Mouse (Mus musculus) regulatory T cell (primary cell): ENCODE results near the gene Cd8a.
"Not testable (repeated sequence)": the region's sequence is repeated elsewhere in the genome, so short reads cannot be mapped to it uniquely, and the experiment has no call there.

ENCODE experiments used
- in situ Hi-C: fragments of 300-600 bp; cut with MboI, MseI; formaldehyde crosslinking; loops from one replicate; pipeline ENCODE4 v1.15.1; 2025; ENCODE audit warnings: high pct_unique_total_duplicates

Cd8a gene

GRCm38 (mm10) chr6:71373249-71373775, at the start of gene Cd8a:
Gene Cd8a (plus strand): TSS chr6:71373427.
- in situ Hi-C loops, result no loop called here

- in situ Hi-C loops, result no loop called here
These were observed 48.4 kb upstream of the Cd8a start for GRCm38 (mm10) chr6:71324816-71325215.

GRCm38 (mm10) chr6:71329881-71330280, 43.3 kb upstream of the Cd8a start:
- in situ Hi-C loops, result no loop called here

GRCm38 (mm10) chr6:71330486-71330885, 42.7 kb upstream of the Cd8a start:
- in situ Hi-C loops, result no loop called here

GRCm38 (mm10) chr6:71331491-71331890, 41.7 kb upstream of the Cd8a start:
- in situ Hi-C loops, result not testable (repeated sequence)

GRCm38 (mm10) chr6:71332236-71332965, 40.8 kb upstream of the Cd8a start:
- in situ Hi-C loops, result no loop called here

GRCm38 (mm10) chr6:71333031-71333430, 40.2 kb upstream of the Cd8a start:
- in situ Hi-C loops, result no loop called here

GRCm38 (mm10) chr6:71333578-71334273, 39.5 kb upstream of the Cd8a start:
- in situ Hi-C loops, result no loop called here

- in situ Hi-C loops, result no loop called here
These were observed 35.6 kb upstream of the Cd8a start for GRCm38 (mm10) chr6:71337666-71338065.

- in situ Hi-C loops, result no loop called here
These were observed 34.3 kb upstream of the Cd8a start for GRCm38 (mm10) chr6:71338941-71339340.

- in situ Hi-C loops, result no loop called here
These were observed 33.9 kb upstream of the Cd8a start for GRCm38 (mm10) chr6:71339351-71339750.

GRCm38 (mm10) chr6:71341179-71341578, 32.0 kb upstream of the Cd8a start:
- in situ Hi-C loops, result no loop called here

GRCm38 (mm10) chr6:71348006-71348405, 25.2 kb upstream of the Cd8a start:
- in situ Hi-C loops, result no loop called here

- in situ Hi-C loops, result no loop called here
These were observed 22.0 kb upstream of the Cd8a start for GRCm38 (mm10) chr6:71351201-71351600.

GRCm38 (mm10) chr6:71352201-71352600, 21.0 kb upstream of the Cd8a start:
- in situ Hi-C loops, result no loop called here

GRCm38 (mm10) chr6:71352866-71353427, 20.3 kb upstream of the Cd8a start:
- in situ Hi-C loops, result no loop called here

GRCm38 (mm10) chr6:71353722-71354121, 19.5 kb upstream of the Cd8a start:
- in situ Hi-C loops, result no loop called here

- in situ Hi-C loops, result no loop called here
These were observed 15.7 kb upstream of the Cd8a start for GRCm38 (mm10) chr6:71357493-71357892.

GRCm38 (mm10) chr6:71360221-71360620, 13.0 kb upstream of the Cd8a start:
- in situ Hi-C loops, result no loop called here

GRCm38 (mm10) chr6:71360751-71361150, 12.5 kb upstream of the Cd8a start:
- in situ Hi-C loops, result no loop called here

- in situ Hi-C loops, result no loop called here
These were observed 12.0 kb upstream of the Cd8a start for GRCm38 (mm10) chr6:71361156-71361670.

- in situ Hi-C loops, result no loop called here
These were observed 9.2 kb upstream of the Cd8a start for GRCm38 (mm10) chr6:71363995-71364394.
